In genomic region chr5:134412341-134412740, GRCm38 (mm10) we compare ENCODE assay signal across 25 mouse cellular contexts. TPM values are rescaled to one million over a fixed set of nuclear protein-coding genes. Genes with fewer than 3 reads are reported as not detected.
DNase-seq lines count a peak whose midpoint lies in the region; ATAC-seq and TF ChIP-seq lines count a peak whose summit lies in the region.
"Had no signal": no experiment of that assay in that cellular context is flagged by ENCODE, and none has a peak within 500 bp of the region (broad histone marks: within the 10 kb centered on the region; RNA-seq: fewer than 3 reads in every experiment).

No protein-coding gene starts in this region.

- no peak overlapping the region for H3K4me3 ChIP-seq in heart, embryonic 11.5 days (ENCODE audit: low read depth, low read length)
- H3K4me3 ChIP-seq in intestine, postnatal 0 days (ENCODE audit: low read depth, low read length) = no peak overlapping the region
- H3K4me3 ChIP-seq in intestine, embryonic 16.5 days (ENCODE audit: low read length) = no peak overlapping the region
- H3K4me3 ChIP-seq in layer of hippocampus, adult 2 months = no peak overlapping the region
- H3K4me3 ChIP-seq: embryonic facial prominence, embryonic 15.5 days; forebrain, embryonic 12.5 days; gastrocnemius, adult 2 months; heart, embryonic 10.5 days; hindbrain, embryonic 15.5 days; intestine, embryonic 15.5 days; kidney, embryonic 15.5 days; liver, embryonic 13.5 days; lung, embryonic 15.5 days; midbrain, embryonic 12.5 days; neural tube, embryonic 13.5 days had no signal

- H3K4me2 ChIP-seq in heart, embryonic 11.5 days = no peak overlapping the region
- no peak overlapping the region for H3K4me2 ChIP-seq in intestine, postnatal 0 days (replicated peaks; ENCODE audit: low read depth)
- no peak overlapping the region for H3K4me2 ChIP-seq in intestine, embryonic 16.5 days (ENCODE audit: low read depth, low read length)
- H3K4me2 ChIP-seq: embryonic facial prominence, embryonic 15.5 days; forebrain, embryonic 12.5 days; hindbrain, embryonic 15.5 days; intestine, embryonic 15.5 days; kidney, embryonic 15.5 days; liver, embryonic 13.5 days; lung, embryonic 15.5 days; midbrain, embryonic 12.5 days; neural tube, embryonic 13.5 days had no signal

- no peak overlapping the region for H3K9ac ChIP-seq in heart, embryonic 11.5 days (ENCODE audit: low read depth, low read length)
- no peak overlapping the region for H3K9ac ChIP-seq in intestine, postnatal 0 days (ENCODE audit: low read depth, low read length)
- H3K9ac ChIP-seq in intestine, embryonic 16.5 days (ENCODE audit: low read depth, low read length) = no peak overlapping the region
- H3K9ac ChIP-seq: embryonic facial prominence, embryonic 15.5 days; forebrain, embryonic 12.5 days; hindbrain, embryonic 15.5 days; intestine, embryonic 15.5 days; kidney, embryonic 15.5 days; liver, embryonic 13.5 days; lung, embryonic 15.5 days; midbrain, embryonic 12.5 days; neural tube, embryonic 13.5 days had no signal

- no peak for TF ChIP-seq CTCF in intestine, postnatal 0 days (IDR thresholded peaks at IDR 0.05; ENCODE audit: low read depth)
- TF ChIP-seq CTCF in layer of hippocampus, adult 2 months (conservative IDR thresholded peaks at IDR 0.05) = no peak

- ATAC-seq in heart, embryonic 11.5 days (replicated peaks; ENCODE audit: insufficient number of reproducible peaks, low FRiP score, low TSS enrichment) = no peak
- ATAC-seq in intestine, postnatal 0 days = peak; percentile 65
- ATAC-seq in intestine, embryonic 16.5 days = no peak
- peak; percentile 87 for ATAC-seq in common myeloid progenitor, adult 5-6 weeks (replicated peaks; ENCODE audit: low read depth, poor library complexity, severe bottlenecking)
- ATAC-seq: intestine, embryonic 15.5 days had no signal

- H3K4me1 ChIP-seq in heart, embryonic 11.5 days (ENCODE audit: control insufficient read depth, insufficient read depth, low read length) = peaks cover 5% of the 10 kb centered on the region
- no peaks in the 10 kb centered on the region for H3K4me1 ChIP-seq in intestine, postnatal 0 days (replicated peaks; ENCODE audit: control insufficient read depth, insufficient read depth, low read length)
- H3K4me1 ChIP-seq in intestine, embryonic 16.5 days (ENCODE audit: control insufficient read depth, insufficient read depth, low read length) = 0 out of 2 replicates have a peak, but pooled peaks cover 12% of the 10 kb centered on the region
- H3K4me1 ChIP-seq: embryonic facial prominence, embryonic 15.5 days; forebrain, embryonic 12.5 days; hindbrain, embryonic 15.5 days; intestine, embryonic 15.5 days; midbrain, embryonic 12.5 days; neural tube, embryonic 13.5 days had no signal

- H3K27me3 ChIP-seq in heart, embryonic 11.5 days (ENCODE audit: control insufficient read depth, insufficient read depth, low read length) = no peaks in the 10 kb centered on the region
- H3K27me3 ChIP-seq in intestine, postnatal 0 days (replicated peaks; ENCODE audit: control insufficient read depth, insufficient read depth, low read length) = no peaks in the 10 kb centered on the region
- no peaks in the 10 kb centered on the region for H3K27me3 ChIP-seq in intestine, embryonic 16.5 days (replicated peaks; ENCODE audit: control insufficient read depth, insufficient read depth, low read length)
- H3K27me3 ChIP-seq in splenic B cell, adult 2 months (ENCODE audit: control insufficient read depth, insufficient read depth, low read length, poor library complexity, severe bottlenecking) = no peaks in the 10 kb centered on the region
- H3K27me3 ChIP-seq: embryonic facial prominence, embryonic 15.5 days; forebrain, embryonic 12.5 days; hindbrain, embryonic 15.5 days; intestine, embryonic 15.5 days; kidney, embryonic 15.5 days; liver, embryonic 13.5 days; lung, embryonic 15.5 days; midbrain, embryonic 12.5 days; neural tube, embryonic 13.5 days had no signal

- H3K36me3 ChIP-seq in heart, embryonic 11.5 days (ENCODE audit: control insufficient read depth, insufficient read depth, low read length) = peaks cover 58% of the 10 kb centered on the region
- H3K36me3 ChIP-seq in intestine, postnatal 0 days (ENCODE audit: control insufficient read depth, insufficient read depth) = peaks cover 78% of the 10 kb centered on the region
- H3K36me3 ChIP-seq in intestine, embryonic 16.5 days (ENCODE audit: control insufficient read depth, insufficient read depth, low read length) = peaks cover 43% of the 10 kb centered on the region
- no peaks in the 10 kb centered on the region for H3K36me3 ChIP-seq in splenic B cell, adult 2 months (ENCODE audit: control insufficient read depth, insufficient read depth, low read length, poor library complexity, severe bottlenecking)

- no peaks in the 10 kb centered on the region for H3K9me3 ChIP-seq in heart, embryonic 11.5 days (replicated peaks; ENCODE audit: control insufficient read depth, low read length)
- no peaks in the 10 kb centered on the region for H3K9me3 ChIP-seq in intestine, postnatal 0 days (ENCODE audit: control insufficient read depth)
- 0 out of 2 replicates have a peak, but pooled peaks cover under 1% of the 10 kb centered on the region for H3K9me3 ChIP-seq in intestine, embryonic 16.5 days (ENCODE audit: control insufficient read depth, low read length)
- H3K9me3 ChIP-seq: embryonic facial prominence, embryonic 15.5 days; forebrain, embryonic 12.5 days; heart, embryonic 10.5 days; hindbrain, embryonic 15.5 days; intestine, embryonic 15.5 days; kidney, embryonic 15.5 days; liver, embryonic 13.5 days; lung, embryonic 15.5 days; midbrain, embryonic 12.5 days; neural tube, embryonic 13.5 days had no signal

- 0 out of 2 replicates have a peak overlapping the region, but pooled peaks have one; percentile 15 for H3K27ac ChIP-seq in heart, embryonic 11.5 days (ENCODE audit: low read depth, low read length)
- H3K27ac ChIP-seq in intestine, postnatal 0 days (ENCODE audit: low read depth, low read length) = peak overlapping the region; percentile 62
- H3K27ac ChIP-seq in intestine, embryonic 16.5 days (ENCODE audit: low read length) = no peak overlapping the region
- H3K27ac ChIP-seq in layer of hippocampus, adult 2 months = no peak overlapping the region
- H3K27ac ChIP-seq: embryonic facial prominence, embryonic 15.5 days; forebrain, embryonic 12.5 days; gastrocnemius, adult 2 months; heart, embryonic 10.5 days; hindbrain, embryonic 15.5 days; kidney, embryonic 15.5 days; liver, embryonic 13.5 days; lung, embryonic 15.5 days; midbrain, embryonic 12.5 days; neural tube, embryonic 13.5 days had no signal

- no peak for DNase-seq in heart, adult 11 months
- DNase-seq in splenic B cell, adult 2 months (ENCODE audit: low read depth, low spot score) = peak; percentile 9
- no peak for DNase-seq in layer of hippocampus, adult 2 months (ENCODE audit: low spot score in 2 of 2)
- no peak for DNase-seq in kidney, postnatal 25 days
- DNase-seq: adrenal gland, postnatal 36 days; B cell, adult 2 months; cerebellum, adult 18-20 months; cerebellum, postnatal 25 days; gastrocnemius, adult 2 months; liver, embryonic 13.5 days; lung, postnatal 4 days; thymus, adult 2 months had no signal

- WGBS in heart, embryonic 11.5 days (ENCODE audit: insufficient replicate concordance) = 88% methylated on average over 2 of the region's 2 CpGs
- WGBS in intestine, postnatal 0 days = 67% methylated on average over 2 of the region's 2 CpGs
- WGBS in intestine, embryonic 16.5 days = 86% methylated on average over 2 of the region's 2 CpGs

RNA-seq across cellular contexts. Expression of gene Gtf2ird1, which starts 44.2 kb away (rescaled TPM):
- 49.0 and 55.7 TPM in 2 replicates for polyA plus RNA-seq in heart, embryonic 11.5 days (2014; fragmentation: Nextera tagmentation; extraction: Ambion mirVana)
- 42.8 and 46.8 TPM in 2 replicates for polyA plus RNA-seq in intestine, postnatal 0 days (2015; fragmentation: Nextera tagmentation; extraction: Ambion mirVana)
- polyA plus RNA-seq in intestine, embryonic 16.5 days (2015; fragmentation: Nextera tagmentation; extraction: Ambion mirVana) = 66.5 and 66.6 TPM in 2 replicates
- 14.6 and 28.2 TPM in 2 replicates for total RNA-seq in common myeloid progenitor, adult 5-6 weeks (2017)
- 10 to 100 TPM; 22.8 to 25.4 TPM for total RNA-seq in layer of hippocampus, adult 2 months (2021)

Comparison
In these comparisons a context has a peak if more than half of its experiments do, and no peak if none do; other contexts are left out.
1. ATAC-seq: peak in intestine, postnatal 0 days (single experiment) and common myeloid progenitor, adult 5-6 weeks (single experiment); none in heart, embryonic 11.5 days (single experiment) and intestine, embryonic 16.5 days (single experiment).
2. H3K27ac ChIP-seq: peak in heart, embryonic 11.5 days (single experiment) and intestine, postnatal 0 days (single experiment); none in intestine, embryonic 16.5 days (single experiment) and layer of hippocampus, adult 2 months (single experiment).